Mouse (Mus musculus) lung, postnatal 0 days (tissue): ENCODE measurements around the gene Luc7l2.

Experiments used
- CTCF ChIP-seq: IDR thresholded peaks from 2 replicates; pipeline ENCODE4 v1.5.1; 2016; ENCODE audit warnings: antibody characterized with exemption, mild to moderate bottlenecking
- EP300 ChIP-seq: IDR thresholded peaks from 2 replicates; pipeline ENCODE4 v1.6.1; 2016; ENCODE audit warnings: antibody characterized with exemption, mild to moderate bottlenecking, control low read depth

- TF ChIP-seq CTCF (peak; percentile 72), EP300 (peak; percentile 80)
These were observed 17.4 kb upstream of the Luc7l2 start, which contains the start of gene Fmc1 for GRCm38 (mm10) chr6:38533428-38534405.
